Mouse (Mus musculus): ENCODE measurements around the gene Timm50.

- TF ChIP-seq CTCF (IDR thresholded peaks at IDR 0.05; ENCODE audit: control insufficient read depth, insufficient read depth, low read length) (no peak), POLR2A (IDR thresholded peaks at IDR 0.05; ENCODE audit: borderline replicate concordance, control insufficient read depth, low read depth, low read length) (no peak)
Observed at GRCm38 (mm10) chr7:28298837-28299625, 12.8 kb downstream of the Timm50 start.

Data from bone marrow, adult 2 months (tissue).